Mouse (Mus musculus): ENCODE measurements around the gene Tmem176a.
"Not testable (repeated sequence)": the region's sequence is repeated elsewhere in the genome, so short reads cannot be mapped to it uniquely, and the experiment has no call there.

Gene Tmem176a

DNA sequence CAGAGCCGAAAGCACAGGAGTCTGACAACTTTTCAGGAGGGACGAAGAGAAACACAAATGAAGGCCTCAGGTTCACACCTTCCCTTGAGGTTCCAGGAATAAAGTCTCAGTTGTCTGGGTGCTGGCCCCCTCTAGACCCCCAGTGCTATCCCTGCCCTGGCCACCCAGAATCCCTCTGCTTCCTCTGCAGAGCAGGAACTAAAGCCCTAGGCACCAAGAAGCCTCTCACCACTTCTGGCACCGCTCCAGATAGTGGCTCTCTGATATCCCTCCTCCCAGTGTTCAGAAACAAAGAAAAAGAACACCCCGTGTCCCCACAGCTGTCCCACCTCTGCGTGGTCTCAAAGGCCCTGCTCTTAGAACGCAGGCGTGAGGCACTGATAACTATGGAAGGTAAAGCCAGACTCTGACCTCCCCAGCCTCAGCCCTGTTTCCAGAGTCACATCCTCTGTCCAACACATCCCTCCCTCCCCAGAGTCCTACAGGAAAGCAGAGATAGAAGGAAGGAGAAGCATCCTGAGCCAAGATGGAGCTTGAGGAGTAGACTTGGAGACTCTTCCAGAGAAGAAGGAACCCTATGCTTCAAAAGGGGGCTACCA is at the start of gene Tmem176a:
Tmem176a (plus strand) TSS at position 549 of the 599 bp plus-strand sequence.
- DNase-seq = no peak

DNA sequence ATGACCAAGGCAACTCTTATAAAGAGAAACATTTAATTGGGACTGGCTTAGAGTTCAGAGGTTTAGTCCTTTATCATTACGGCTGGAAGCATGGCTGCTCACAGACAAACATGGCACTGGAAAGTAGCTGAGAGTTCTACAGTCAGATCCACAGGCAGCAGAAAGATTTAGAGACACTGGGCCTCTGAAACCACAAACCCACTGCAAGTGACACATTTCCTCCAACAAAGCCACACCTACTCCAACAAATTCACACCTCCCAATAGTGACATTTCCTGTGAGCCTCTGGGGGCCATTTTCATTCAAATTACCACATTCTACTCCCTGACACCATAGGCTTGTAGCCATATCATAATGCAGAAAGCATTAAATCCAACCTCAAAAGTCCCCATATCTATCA is 38.8 kb upstream of the Tmem176a start:
- no peak for DNase-seq

DNA sequence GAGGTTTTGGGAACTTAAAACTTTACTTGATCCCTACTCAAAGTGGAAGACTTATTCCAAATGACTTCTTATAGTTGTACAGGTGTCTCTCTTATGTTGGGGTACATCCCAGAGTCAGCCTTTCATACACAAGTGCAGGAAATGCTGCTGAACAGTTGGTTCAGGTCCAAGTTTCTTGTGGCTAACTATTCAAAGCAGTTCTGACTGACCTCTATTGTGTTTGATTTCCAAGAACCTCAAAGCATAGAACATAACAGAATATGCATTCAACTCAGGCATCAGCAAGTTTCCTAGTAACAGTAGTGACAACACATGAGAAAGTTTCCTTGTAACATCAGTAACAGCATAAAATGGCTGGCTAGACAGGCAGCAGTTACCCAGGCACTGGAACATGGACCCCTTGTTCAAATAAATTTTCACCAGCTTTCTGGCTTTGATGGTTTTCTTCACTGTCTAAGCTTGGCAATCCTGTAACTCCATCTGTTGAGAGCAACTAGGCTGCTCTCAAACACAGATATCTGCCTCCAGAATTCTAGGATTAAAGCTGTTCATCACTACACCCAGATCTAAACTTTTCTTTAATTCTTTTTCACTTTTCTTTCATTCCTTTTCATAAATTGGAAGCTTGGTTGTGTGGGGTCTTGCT is 37.2 kb upstream of the Tmem176a start:
- DNase-seq = no peak

DNA sequence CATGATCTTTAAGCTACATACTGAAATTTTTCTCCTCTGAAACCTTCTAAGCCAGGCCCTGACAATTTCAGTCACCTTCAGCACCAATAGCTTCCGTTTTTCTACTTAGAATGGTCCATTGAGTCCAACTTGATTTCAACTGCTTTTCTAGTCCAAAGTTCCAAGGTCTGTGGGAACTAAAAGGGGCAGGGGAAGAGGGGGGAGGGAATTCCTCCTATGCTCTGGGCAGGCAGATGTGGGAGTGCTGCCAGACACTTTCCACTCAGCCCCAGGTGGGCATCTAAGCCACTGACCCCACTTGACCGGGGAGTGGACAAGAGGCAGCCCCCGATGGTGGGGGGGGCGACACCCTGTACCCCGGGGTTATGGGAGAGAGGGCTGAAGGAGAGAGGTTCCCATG is 36.4 kb upstream of the Tmem176a start:
- DNase-seq = no peak

DNA sequence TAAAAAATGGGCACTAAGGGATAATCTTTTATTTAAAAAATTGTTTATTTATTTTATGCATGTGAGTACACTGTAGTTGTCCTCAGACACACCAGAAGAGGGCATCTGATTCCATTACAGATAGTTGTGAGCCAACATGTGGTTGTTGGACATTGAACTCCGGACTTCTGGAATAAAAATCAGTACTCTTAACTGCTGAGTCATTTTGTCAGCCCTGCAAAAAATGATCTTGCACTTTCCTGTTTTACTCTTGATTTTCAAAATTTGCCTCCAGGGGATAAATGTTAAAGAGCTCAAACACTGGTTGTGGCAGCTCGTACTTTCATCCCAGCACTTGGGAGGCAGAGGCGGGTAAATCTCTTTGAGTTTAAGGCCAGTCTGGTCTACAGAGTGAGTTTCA is 34.0 kb upstream of the Tmem176a start:
- no peak for DNase-seq

DNA sequence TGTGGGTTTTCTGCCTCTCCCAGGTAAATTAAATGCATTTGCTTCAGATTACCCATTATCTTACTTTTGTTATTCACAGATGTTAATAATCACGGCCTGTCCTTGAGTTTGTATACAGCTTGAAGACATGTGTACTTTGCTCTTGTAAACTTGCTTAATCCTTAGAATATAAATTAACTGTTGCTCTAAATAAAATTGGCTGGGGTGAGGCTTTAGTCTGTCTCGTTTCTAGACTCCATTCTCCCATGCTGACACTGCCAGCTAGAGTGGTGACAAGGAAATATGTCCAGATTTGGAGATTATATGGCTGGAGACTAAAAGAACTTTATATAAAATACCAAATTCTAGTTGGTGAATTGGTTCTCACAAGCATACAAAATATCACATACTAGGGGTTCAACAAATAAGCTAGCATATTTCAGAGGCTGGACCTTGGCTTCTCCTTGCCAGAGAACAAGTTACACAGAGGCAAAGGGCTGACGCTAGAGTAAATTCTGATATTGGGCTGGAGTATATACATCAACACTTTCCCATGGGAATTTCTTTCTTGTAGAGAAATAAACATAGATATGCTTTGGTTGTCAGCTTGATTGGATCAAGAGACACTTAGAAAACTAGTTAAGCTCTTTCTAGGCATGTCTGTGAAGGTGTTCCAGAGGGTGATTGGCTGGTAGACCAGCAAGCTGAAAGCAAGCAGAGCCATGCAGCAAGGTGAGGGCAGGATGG is 31.1 kb upstream of the Tmem176a start:
- DNase-seq = no peak

DNA sequence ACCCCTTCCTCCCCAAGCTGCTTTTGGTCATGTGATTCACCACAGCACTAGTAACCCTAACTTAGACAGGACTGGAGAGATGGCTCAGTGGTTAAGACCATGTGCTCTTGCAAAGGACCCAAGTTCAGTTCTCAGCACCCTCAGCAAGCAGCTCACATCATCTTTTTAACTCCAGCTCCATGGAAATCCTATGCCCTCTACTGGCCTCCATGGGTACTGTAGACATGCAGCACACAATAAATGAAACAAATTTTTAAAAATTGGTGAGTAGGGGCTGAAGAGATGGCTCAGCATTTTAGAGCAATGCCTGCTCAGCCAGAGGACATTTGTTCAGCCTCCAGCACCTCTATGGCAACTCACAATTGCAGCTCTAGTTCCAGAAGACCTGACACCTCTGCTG is 25.7 kb upstream of the Tmem176a start:
- no peak for DNase-seq

DNA sequence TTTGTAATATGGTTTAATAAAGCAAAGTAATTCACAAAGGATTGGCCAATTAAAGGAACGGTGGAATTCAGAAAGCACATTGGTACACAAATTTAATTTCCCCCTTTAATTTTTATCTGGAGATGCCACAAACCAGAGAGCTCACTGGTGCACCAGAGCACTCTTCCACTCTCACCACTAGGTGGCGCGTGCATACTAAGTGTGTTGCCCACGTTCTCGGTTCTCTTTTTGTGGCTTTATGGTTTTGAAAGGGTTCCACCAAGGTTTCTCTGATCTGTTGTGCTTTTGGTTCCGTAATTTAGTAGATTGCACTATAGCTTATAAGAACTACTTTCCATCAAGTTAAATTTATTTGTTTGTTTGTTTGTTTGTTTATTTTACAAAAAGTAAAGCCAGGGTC is 22.9 kb upstream of the Tmem176a start:
- DNase-seq = peak; percentile 20

DNA sequence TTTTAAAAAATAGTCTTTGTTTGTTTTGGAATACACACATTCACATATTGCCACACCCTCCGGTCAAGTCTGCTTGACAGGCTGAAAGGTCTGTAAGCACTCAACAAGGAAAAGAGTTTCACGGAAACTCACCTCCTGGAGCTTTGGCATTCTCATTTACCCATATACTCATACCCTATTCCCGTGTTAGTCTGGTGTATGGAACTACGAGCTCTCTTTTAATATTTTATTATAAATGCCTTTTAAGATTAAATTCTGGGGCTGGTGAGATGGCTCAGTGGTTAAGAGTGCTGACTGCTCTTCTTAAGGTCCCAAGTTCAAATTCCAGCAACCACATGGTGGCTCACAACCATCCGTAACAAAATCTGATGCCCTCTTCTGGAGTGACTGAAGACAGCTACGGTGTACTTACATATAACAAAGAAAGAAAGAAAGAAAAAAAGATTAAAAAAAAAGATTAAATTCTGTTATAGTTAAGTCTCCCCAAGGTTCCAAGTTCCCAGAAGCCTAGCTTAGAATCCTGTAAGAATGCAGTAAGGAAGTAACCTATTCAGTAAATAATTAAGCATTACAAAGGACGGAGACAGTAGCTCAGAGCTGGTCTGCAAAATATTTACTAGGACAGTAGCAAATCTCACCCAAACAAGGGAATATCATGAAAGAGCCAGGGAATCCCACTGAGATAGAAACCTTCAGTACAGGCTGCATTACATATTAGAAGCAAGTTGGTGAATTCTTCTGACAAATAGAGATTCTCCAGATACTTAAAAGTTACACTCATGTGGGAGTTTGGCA is 18.5 kb upstream of the Tmem176a start:
- DNase-seq = not testable (repeated sequence)

DNA sequence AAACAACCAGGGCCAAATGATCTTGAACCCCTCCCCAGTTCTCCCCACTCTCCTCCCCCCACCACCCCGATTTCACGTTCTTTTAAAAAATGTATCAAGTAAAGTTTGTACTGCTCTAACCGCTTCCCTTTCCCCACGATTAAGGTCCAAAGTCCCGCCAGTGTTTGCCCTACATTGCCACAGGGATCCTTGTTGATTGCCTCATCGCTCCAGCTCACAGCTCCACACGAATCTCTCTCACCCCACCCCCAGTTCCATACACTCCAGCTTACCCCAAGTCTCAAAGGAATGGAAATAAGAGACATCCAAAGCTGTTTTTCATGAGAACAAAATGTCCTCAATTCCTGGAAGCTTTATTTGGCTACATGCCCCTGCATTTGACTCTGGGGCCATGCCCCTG is 15.7 kb upstream of the Tmem176a start:
- DNase-seq = no peak

DNA sequence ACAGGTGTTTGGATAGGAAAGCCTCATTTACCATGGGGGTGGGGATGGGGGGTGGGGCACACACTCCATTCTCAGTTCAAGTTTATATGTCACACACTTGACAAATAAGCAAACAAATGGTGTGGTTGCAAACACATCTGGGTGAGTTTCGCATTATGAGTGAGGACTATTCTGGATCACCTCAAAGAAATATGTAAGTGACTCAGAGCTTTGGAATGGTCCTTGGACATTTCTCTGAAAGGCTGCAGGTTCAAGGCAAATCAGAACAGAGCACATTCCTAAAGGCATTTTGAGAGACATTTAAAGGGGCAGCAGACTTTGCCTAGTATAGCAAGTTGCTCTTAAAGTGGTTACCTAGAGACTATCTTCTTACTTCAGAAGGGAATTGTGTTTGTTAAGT is 11.7 kb upstream of the Tmem176a start:
- no peak for DNase-seq

DNA sequence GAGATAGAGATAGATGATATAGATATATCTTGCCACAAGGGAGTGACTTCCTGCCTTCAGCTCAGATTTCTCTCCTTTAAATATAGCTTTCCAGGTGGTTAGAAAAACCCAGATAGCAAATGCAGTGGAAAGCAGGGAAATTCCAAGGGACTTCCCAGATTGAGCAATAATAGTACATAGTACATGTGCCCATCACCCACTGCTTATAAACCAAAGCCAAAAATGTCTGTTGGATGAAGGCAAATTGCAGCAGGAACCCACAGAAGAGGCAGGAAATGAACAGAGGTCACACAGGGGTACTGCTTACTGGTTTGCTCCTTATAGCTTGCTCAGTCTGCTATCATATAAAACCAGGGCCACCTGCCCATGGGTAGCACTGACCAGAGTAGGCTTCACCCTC is 11.1 kb upstream of the Tmem176a start:
- no peak for DNase-seq

DNA sequence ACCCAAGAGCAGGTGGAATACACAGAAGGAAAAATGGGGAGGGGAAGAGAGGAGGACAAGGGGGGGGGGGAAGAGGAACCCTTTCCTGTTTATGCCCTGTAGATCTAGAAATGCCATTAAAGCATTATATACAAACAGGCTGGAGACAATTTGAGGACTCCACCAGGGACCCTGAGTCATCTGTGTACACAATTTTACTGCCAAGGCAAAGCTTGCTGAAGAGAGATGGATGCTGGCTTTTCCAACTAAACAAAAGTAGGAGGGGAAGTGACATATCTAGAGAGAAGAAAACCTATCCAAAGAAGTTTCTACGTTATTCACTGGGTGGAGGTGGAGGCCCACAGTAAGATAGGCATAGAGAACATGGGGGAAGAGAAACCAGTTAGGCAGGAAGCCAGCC is 10.5 kb upstream of the Tmem176a start:
- DNase-seq = no peak

DNA sequence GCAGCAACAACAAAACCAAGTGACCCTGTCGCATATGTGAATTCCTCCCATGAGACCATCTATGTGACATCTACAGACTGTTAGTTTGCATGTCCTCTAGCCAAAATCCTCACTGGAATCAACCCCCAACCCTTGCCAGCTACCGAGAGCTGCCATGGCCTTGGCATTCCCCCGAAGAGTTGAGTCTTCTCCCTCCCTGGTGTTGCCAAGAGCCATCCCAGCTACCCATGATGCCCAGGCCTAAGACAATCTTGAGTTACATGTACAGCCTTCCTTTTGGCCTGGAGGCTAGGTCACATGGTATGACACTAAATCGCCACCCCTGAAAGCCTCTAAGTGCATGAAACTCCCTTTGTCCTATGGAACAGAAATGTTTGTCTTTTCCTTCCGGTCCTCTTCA is 9.6 kb upstream of the Tmem176a start:
- no peak for DNase-seq

DNA sequence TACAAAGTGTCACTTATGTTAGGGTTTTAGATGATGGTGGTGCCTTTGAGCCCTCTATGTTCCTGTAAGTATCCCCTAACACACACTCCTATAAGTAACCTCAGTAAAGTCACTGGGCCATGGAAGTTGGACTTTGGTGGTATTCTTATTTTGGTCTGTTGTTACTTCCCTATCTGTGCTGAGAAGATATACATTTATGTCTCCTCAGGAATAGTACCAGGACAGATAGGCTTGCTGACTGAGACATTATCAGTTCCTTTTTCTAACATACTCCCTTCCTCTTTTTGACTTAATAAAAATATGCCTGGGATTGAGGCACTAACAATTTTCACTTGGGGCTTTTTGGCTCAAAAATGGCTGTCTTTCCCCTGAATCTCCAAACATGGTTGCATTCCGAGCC is 8.3 kb upstream of the Tmem176a start:
- no peak for DNase-seq

DNA sequence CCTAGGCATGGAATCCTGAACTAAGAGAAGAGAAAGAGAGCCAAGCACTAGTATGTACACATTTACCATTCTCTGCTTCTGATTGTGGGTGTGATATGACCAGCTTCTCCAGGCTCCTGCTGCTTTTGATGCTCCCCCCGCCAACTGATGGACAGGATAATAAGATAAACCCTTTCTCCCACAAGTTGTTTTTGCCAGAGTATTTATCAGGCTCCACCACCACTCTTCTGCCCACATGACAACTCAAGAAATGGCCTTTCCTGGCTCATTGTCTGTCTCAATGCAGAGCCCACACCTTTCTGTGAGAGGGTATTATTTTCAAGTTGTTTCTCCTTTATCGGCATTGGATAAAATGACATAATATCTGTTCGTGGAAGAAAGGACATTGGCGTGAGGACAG is 7.2 kb upstream of the Tmem176a start:
- DNase-seq = no peak

DNA sequence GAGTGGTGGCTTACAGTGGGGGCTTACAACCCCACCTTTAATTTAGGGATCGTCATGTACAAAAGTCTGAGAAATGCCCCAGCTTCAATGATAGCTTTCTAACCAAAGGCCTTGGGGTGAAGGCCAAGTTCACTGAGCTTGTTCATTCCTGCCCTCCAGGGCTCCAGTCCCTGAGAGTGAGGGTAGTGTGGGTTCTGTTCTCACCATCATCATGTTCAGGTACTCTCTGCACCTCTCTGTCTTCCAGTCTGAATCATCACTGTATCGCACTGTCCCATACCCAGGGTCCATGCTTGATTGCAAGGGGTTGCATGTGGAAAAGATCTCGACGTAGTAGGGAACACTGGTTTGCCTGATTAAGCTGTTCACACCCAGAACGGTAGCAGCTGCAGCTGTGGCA is 5.5 kb upstream of the Tmem176a start:
- DNase-seq = no peak

DNA sequence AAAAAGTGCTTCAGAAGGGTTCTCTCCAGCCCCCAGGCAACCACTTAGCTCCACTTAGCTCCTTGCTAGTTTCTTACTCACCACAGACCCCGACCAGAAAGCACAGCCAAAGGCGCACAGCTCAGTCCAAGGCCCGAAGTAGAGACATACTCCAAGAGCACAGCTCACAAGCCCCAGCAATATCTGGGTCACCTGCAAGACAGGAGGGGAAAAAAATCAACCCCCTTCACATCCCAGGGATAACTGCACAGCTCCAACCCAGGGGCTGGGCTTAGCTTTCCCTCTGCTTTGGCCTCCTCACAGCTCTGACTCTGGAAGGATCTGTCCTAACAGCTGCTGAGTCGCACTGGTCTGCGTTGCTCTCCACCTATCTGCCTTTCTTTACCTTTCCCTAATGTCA is 4.6 kb upstream of the Tmem176a start:
- no peak for DNase-seq

DNA sequence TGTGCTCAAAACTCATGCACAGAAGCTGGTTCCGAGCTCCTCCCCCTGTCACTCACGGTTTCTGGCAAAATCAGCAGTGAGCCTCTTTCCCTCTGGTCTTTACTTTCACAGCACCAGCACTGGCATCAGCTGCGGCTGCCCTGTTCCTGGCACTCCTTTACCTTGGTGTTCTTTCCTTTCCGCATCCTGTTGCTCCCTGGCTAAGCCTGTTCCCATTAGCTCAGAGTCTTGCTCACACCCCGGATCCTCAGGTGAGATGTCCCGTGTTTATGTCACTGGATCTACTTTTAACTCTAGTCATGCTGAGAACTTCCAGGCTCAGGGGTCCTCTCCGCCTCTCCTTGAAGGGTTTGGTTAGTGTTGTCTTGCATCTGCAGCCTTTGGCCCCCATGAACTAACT is 3.2 kb upstream of the Tmem176a start:
- no peak for DNase-seq

DNA sequence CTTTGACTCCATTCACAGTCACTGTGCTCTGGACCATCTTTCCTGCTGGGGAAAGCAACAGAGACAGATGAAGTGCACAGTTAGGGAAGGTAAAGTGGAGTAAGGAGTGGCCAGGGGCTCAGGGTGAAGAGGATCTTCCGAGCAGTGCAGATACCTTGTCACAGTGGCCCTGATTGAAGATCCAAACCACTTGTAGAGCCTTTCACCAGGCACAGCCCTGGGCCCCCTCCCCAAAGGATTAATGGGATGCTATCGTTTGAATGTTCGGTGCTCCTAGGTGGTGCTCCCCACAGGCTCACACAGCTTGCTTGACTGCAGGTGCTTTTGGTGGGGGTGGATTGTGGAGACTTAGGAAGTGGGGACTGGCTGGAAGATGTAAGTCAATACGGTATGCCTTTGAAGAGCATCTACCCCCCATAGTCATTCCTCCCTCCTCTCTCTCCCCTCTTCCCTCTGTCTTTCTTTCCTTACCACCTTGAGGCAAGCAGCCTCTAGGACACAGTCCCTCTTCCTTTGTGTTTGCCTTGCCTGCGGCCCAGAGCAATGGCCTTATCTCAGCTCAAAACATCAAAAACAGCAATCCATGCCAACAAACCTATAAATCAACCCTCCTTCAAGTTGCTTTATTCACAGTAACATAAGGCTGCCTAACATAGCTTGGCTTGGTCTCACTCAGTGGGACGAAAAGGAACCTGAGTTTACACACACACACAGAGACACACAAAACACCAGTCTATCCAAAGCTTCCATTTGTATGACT is 2.2 kb upstream of the Tmem176a start:
- no peak for DNase-seq

DNA sequence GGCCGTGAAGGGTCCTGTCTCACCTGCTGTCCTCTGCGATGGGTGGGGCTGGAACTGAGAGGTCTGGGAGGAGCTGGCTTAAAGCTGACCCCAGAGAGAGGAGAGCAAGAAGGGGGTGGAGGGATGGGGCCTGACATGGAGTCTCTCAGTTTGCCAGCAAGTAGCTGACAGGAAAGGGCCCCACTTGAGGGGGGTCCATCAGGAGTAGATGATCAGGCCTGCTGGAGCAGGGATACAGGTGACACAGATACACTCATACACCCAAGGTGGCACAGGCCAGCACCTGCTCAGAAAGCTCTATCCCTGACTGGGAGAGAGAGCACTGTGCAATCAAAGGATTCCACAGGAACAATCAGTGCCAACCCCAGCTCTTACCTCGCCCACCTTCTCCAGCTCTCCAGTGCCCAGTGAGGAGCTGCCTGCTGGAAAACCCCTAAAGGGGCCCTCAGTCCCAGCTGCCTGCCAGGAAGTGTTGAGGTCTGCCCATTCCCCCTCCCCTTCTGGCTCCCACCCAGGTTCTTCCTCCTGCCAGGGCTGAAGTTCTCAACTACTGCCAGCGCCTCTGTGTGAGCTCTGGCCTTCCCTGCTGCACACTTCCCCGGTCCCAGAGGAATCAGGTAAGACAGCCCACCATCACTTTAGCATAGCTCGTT is 380 bp downstream of the Tmem176a start, which contains the start of gene Tmem176b:
Tmem176b (minus strand) TSS at position 524 of the 653 bp plus-strand sequence.
- peak; percentile 21 for DNase-seq
